Mouse (Mus musculus) limb, embryonic 12.5 days (tissue): ENCODE measurements around the gene Cul4a. TPM values are rescaled to one million over a fixed set of nuclear protein-coding genes. Genes with fewer than 3 reads are reported as not detected.
A peak's percentile ranks its signal among the peaks of the same experiment; 100 is the strongest.

Experiments
- microRNA counts: library from miRNA; unstranded; fragments of <30 nt; microRNA quantifications from one replicate; lab custom pipeline; 2017
- microRNA-seq: library from miRNA; unstranded; fragments of <30 nt; microRNA quantifications from one replicate; pipeline ENCODE4, GENCODE M21; 2017
- polyA plus RNA-seq: library from polyadenylated mRNA; unstranded; fragments of >200 nt; fragmentation: Nextera tagmentation; extraction: Ambion mirVana; gene quantifications from 2 replicates; pipeline ENCODE4 v1.2.1, GENCODE M21; 2016

Cul4a gene
- polyA plus RNA-seq, 1 experiment from 2014 or later = 105 TPM

MicroRNAs encoded within 50 kb of the gene (microRNA counts, 519-probe panel; counts per million panel counts)
- microRNA mmu-miR-1968 (lab: Ali Mortazavi, UCI) = 2,046 counts per million, percentile 6 among the panel's probes with 10 or more counts

Small RNAs within 50 kb of the gene (microRNA-seq; reads per million reads assigned to microRNA genes)
- gene Mir1968 = 9.1 reads per million, percentile 23 among the genes with 10 or more reads in this experiment
- gene Mir7065 = not detected

Other genes with a start within 250 kb of the Cul4a start
- gene Mcf2l, start 231.8 kb upstream of the Cul4a start, polyA plus RNA-seq = 13.3 and 14.0 TPM in 2 replicates
- not detected in 2 replicates for gene F7, start 79.6 kb upstream of the Cul4a start, polyA plus RNA-seq
- gene F10, start 68.3 kb upstream of the Cul4a start, polyA plus RNA-seq = 0.40 and 0.49 TPM in 2 replicates
- 0.10 and 0.18 TPM in 2 replicates for gene Proz, start 44.7 kb upstream of the Cul4a start, polyA plus RNA-seq
- gene Pcid2, start 162 bp upstream of the Cul4a start, polyA plus RNA-seq = 54.1 and 55.9 TPM in 2 replicates
- gene Lamp1, start 53.5 kb downstream of the Cul4a start, polyA plus RNA-seq = 202 and 207 TPM in 2 replicates
- 14.2 and 14.6 TPM in 2 replicates for gene Grtp1, start 95.0 kb downstream of the Cul4a start, polyA plus RNA-seq
- gene Adprhl1, start 148.5 kb downstream of the Cul4a start, polyA plus RNA-seq = 0.10 and 0.31 TPM in 2 replicates
- 29.9 and 31.5 TPM in 2 replicates for gene Dcun1d2, start 182.5 kb downstream of the Cul4a start, polyA plus RNA-seq
- 45.9 and 46.4 TPM in 2 replicates for gene Tmco3, start 182.6 kb downstream of the Cul4a start, polyA plus RNA-seq
- gene Tfdp1, start 233.1 kb downstream of the Cul4a start, polyA plus RNA-seq = 187 and 188 TPM in 2 replicates